Mouse (Mus musculus) kidney, adult 18-20 months (tissue): ENCODE results near the gene Dlat.

Source experiments
- DNase-seq: peaks from one replicate; pipeline ENCODE4 v3.0.0; 2021

Gene Dlat

GRCm38 (mm10) chr9:50659392-50660217 is at the start of gene Dlat:
TSS of gene Dlat (minus strand) at chr9:50659780.
- peak; percentile 91 for DNase-seq

DNA sequence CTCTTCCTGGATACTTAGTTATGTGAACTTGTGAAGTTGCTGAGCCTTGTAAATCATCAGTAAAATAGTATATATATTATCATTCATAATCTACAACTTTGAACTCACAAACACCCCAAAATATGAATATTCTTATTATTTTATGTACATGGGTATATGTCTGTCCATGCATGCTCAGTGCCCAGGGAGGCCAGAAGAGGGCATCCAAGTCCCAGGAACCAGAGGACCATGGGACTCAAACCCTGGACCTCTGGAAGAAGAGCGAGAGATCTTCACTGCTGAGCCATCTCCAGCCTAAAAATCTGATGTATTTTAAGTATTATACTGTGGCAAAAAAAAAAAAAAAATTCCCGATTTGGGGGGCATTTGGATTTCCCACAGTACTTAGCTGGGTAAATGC is 49.5 kb upstream of the Dlat start:
- peak; percentile 41 for DNase-seq

- no peak for DNase-seq
These were observed 45.3 kb upstream of the Dlat start for GRCm38 (mm10) chr9:50704907-50705306.

DNA sequence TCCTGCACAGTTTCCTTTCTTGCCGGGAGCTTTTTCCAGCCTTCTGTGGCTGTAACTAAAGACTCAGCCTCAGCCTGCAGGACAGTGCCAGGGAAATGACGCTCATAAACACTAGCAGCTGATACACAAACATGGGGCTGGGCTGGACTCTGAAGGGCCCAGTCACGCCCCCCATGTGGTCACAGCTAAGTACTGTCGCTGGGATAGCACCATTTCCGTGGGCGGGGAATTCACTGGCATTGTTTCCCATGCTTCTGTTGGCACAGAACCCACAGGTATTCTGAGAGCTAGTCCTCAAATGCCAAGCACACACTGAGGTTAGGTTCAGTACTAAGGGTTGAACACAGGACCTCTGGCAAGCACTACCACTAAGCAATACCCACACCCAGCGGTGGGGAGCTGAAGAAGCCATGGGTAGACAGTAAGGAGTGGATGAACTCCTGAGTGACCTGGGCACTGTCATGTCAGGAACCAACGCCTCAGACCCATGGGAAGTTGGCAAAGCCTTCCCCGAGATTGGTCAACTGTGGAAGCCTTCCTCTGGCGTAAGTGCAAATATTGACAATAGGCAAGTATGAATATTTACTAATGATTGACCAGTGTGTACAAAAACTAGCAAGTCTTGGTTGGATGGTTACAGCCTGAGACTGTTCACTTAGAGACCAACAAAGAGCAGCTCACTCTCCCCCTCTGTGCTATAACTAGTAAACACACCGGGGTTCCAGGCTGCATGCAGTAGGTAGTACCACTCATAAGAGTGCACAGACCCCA is 41.5 kb upstream of the Dlat start:
- peak; percentile 32 for DNase-seq

DNA sequence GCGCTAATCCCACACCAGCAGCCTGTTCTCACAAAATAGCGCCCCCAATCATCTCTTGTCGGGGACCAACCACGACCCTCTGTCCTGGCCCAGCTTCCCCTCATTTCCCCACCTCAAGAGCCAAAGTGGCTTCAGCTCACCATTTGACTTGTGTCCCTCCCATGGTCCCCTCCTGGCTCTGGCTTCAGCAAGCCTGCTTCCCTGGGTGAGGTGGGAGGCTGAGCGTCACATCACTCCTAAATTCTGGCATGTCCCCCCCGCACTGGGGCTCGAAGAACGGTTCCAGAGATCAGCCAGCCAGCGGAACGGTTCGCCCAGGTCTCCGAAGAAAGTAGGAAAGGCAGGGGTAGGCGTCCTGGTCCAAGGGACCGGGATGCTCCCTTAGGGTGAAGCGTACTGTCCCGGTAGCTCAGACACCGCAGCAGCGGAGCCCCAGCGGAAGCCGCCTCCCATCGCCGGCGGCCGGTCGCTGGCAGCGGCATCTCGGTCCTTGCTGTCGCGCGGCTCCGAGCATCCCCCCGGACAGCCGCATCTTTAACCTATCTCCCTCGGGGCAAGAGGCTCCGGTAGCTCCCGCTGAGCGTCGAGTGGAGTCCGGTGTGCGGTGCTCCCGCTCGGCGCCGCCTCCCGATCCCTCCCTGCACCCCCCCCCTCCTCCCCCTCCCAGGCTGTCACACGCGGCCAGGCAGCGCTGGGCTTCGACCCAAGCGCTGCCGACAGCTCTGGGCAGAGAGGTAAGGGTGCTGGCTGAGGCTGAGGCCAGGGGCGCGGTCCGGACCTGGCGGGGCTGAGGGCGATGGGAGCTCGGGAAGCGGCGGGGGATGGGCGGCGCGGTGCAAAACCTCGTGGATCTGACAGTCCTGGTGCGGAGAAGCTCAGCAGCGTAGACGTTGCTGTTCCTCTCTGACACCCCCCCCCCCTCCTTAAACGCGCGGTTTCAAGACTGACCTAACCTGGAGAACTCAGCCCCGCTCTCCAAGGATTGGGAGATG is 39.1 kb upstream of the Dlat start:
- peak; percentile 50 for DNase-seq

GRCm38 (mm10) chr9:50697706-50698041 is 38.1 kb upstream of the Dlat start:
- peak; percentile 72 for DNase-seq

GRCm38 (mm10) chr9:50696851-50697705 is 37.5 kb upstream of the Dlat start:
- no peak for DNase-seq

DNA sequence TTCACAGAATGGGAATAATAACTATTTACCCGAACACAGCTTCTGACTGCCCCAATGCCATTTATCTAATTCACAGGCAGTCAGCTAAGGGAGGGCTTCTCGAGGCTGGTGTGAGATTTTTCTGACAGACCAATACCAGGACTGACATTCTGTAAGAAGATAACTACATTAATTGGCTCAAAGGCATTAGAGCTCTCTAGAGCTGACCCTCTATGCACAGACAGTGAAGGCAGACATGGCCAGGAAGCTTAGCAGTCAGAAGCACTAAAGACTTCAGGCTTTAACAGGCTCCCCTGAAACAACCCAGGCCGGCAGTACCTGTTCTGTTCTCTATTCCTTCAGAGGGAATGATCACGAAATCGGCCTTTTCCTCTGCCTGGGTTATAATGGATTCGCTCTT is 35.6 kb upstream of the Dlat start:
- DNase-seq, result no peak

GRCm38 (mm10) chr9:50693631-50694030 is 34.1 kb upstream of the Dlat start:
- DNase-seq, result peak; percentile 79

GRCm38 (mm10) chr9:50692626-50693580 is 33.3 kb upstream of the Dlat start:
- peak; percentile 45 for DNase-seq

DNA sequence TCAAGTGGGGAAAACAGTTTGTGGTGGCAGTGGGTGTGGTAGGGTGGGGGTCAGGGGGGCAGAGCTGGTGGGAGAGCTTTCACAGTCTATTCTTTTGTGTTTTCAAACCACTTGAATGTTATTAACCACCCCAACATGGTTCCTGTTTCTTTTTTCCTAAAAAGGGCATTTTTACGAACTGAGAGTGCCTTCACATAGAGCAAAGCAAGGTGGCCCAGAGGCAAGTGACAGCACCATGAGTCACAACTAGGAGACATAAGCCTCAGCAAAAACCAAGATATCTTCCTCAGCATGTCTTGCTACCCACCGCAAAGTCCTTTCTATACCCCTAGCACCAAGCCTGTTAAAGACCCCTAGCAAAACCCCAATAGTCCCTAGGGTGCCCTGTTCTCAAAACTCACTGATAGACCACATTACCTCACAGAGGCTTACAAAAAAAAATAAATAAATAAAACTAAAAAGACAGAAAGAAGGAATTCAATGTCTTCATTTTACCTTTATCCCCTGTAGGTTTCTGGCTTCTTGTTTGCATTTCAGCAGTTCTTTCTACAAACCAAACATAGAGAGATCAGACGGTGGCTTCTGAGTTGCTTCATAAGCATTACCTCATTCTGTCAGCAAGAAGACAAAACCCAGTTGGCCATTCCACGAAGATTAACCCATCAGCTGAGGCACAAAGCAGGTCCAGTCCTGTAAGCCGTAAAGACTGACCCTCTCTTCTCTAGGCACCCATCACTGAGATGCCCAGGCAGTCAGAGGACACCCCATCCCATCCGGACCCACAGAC is 27.5 kb upstream of the Dlat start:
- no peak for DNase-seq

DNA sequence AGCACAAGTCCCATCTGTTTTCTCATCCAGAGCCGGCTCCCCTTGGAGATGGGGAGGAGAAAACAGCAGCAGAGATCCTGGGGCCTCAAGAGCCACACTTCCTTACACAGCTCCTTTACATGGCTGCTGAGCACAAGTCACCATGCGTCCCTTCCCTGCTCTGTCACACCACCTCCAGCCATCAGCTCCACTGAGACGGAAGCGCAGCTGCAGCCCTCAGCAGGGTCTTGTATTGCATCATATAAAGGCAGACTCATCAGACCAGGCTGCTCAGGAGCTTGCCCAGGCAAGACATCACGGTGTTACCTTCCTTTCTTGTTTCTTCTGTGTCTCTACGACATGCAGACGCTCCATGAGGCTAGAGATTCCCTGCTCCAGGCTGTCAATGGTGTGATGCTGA is 22.1 kb upstream of the Dlat start:
- no peak for DNase-seq

- DNase-seq, result no peak
These were observed 19.8 kb upstream of the Dlat start for GRCm38 (mm10) chr9:50679406-50679805.

DNA sequence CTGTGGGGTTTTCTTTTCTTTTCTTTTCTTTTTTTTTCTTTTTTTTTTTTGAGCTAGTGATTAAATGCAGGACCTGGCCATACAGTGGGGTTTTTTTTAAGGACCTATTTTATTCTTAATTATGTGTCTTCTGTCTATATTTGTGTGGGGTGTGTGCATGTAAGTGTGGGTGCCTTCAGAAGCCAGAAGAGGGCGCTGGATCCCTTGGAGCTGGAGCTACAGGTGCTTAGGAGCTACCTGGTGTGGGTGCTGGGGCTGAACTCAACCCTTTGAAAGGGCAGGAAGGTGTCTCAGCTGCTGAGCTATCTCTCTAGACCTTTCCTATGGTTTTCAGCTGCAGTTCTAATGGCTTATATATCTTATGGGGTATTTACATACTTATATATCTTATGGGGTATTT is 15.2 kb upstream of the Dlat start:
- no peak for DNase-seq

DNA sequence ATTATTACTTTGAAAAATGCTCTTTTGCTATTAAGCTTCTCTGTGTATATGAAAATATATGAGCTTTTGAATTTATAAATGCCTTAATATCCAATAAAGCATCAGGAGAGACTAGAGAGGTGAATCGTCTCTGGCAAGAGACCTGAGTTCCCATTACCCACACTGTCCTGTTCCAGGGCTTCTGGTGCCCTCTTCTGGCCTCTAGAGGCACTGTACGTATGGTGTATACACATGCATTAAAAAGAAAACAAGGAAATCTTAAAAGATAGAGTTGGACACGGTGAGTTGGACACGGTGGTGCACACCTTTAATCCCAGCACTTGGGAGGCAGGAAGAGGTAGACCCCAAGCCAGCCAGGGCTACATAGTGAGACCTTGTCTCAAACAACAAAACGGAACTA is 11.1 kb upstream of the Dlat start:
- DNase-seq, result peak; percentile 74

DNA sequence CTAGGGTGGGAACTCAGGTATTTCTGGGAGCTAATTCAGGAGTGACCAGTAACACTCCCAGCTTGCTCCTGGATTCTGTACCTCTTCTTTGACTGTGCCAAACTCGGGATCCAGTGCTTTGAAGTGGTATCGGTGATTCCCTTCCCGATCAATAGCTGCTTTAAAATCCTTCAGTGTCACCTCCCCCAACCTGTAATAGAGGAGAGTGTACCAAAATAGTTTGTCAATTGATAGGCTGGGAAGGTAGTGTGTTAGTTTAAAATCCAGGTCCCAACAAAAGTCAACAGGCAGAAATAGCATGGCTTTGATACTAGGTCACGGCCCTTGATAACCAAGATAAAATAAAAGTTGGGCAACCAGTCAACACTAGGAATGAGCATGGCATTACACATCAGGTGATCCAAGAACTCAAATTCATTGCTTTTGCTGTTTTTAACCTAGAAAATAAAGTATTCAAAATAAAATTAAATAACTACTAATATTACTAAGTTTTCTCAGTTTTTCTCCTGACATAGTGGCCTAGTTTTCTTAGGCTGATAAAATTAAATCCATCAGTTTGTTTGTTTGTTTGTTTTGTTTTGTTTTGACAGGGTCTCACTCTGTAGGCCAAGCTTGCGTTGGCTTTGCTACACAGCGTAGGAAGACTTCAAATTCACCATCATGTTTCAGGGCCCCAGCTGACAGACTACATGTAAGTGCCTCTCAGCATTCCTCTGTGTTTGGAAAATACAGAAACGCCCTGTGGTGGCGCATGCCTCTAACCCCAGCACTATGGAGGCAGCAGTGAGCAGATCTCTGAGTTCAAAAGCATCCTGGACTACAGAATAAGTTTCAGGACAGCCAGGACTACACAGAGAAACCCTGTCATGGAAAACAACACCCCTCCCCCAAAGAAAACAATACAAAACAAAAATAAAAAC is 8.3 kb upstream of the Dlat start:
- DNase-seq, result no peak

- no peak for DNase-seq
These were observed 6.9 kb upstream of the Dlat start for GRCm38 (mm10) chr9:50666442-50666841.

DNA sequence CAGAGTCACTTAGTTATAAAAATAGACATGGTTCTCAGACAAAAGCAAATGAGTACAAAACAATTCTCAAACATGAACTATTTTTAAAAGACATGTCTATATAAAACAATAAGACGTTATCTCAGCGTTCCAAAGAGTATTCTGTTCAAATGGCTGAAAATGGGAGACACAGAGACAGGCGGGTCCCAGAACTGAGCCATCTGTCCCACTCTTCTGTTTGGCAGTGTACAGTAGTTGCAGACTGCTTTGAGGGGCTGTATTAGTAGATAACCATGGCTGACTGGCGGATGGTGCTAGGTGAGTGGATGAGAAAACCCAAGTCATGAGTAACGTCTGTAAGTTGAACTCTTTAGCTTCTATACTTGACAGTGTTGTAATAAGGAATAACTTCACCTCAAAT is 5.2 kb upstream of the Dlat start:
- DNase-seq, result no peak

GRCm38 (mm10) chr9:50660431-50660830 is 851 bp upstream of the Dlat start:
- peak; percentile 61 for DNase-seq
